Mouse (Mus musculus) urinary bladder, postnatal 10 days (tissue): ENCODE data around the gene Psmd14.

Experiments
- DNase-seq: peaks from one replicate; pipeline ENCODE4 v3.0.0; 2022; ENCODE audit warnings: low spot score

The Psmd14 gene

GRCm38 (mm10) chr2:61760044-61760443 lies 48.5 kb downstream of the Psmd14 start:
- no peak for DNase-seq

GRCm38 (mm10) chr2:61764470-61765105 lies 53.1 kb downstream of the Psmd14 start:
- DNase-seq, result no peak

GRCm38 (mm10) chr2:61765526-61765925 lies 54.0 kb downstream of the Psmd14 start:
- no peak for DNase-seq

DNA sequence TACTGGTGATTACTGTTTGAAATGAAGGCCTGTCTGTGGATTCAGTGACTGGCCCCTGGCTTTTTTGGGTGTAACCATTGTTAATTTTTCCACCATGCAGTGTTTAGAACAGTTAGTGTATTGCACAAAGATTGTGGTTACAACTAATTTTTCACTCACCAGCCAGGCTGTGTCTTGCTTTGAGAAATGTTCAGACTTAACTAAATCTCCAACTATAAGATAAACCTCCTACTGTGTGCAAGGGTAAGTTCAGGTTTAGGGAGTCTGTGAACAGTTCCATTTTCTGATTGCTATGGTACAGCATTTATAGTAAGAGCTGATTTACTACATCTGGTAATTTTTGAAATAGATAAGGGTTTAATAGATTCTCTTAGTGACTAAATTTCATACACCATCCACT lies 69.3 kb downstream of the Psmd14 start:
- no peak for DNase-seq

DNA sequence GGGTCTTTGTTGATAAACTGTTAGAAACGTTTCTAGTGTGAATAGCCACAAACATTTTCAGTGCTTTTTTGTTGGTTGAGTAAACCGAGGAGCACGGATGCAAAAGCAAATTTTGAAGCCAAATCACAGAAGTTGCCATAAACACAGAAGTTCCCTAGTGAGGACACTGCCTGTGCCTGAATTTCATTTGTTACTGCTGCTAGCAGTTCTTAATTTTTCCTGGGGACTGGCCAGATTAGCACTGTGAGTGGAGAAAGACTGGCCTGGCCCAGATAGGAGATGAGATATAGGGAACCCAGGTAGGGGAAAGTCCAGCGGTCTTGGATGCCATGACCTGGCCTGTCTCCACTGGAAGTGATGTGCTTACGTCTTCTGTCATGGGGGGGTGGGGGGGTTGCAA lies 83.5 kb downstream of the Psmd14 start:
- DNase-seq, result no peak

DNA sequence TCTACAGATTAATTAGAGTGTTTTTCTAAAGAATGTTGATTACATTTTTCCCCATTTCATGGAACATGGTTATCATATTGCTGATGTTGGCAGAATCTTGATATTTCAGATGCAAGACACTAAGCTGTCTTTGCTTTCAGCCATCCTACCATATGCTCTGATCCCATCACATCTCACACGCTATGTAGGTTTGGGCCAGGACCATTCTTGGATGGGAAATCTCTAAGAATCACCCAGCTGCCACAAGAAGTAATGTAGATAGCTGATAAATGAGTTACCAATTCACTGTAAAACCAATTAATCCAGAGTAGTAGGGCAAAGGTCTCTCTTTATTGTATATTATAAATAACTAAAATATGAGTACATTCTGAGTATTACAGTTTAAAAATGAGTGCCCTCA lies 86.6 kb downstream of the Psmd14 start:
- DNase-seq, result no peak

DNA sequence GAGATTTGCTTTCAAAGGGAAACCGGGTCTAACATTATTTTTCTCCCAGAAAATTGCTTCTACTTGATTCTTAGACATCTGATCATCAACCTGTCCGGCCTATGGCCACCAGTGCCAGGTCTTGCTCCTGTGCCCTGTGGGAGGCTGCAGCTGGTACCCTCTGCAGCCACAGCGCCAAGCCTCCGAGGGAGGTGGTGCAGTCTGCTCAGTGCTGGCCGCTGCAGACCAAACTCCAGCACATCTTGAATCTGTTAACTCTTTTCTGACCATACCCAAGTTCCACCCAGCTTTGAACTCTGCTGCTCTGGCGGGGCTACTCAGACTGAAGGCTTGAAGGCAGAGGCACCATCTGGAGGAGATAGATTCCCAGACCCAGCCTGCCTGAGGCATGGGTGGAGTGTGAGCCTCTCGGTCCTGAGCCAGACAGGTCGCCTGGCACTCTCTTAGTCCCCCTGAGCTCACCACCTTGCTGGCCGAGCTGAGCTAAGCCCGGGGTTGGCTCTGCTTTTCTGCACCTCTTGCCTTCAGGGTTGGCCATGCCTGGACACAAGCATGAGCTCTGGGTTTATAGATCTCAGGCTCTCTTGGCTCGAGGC lies 91.3 kb downstream of the Psmd14 start, which contains the start of gene Tbr1:
Gene Tbr1, plus strand, starts transcription at position 275 of the 596 bp plus-strand sequence.
- no peak for DNase-seq

- DNase-seq, result no peak
These were observed 92.2 kb downstream of the Psmd14 start for GRCm38 (mm10) chr2:61803443-61804367.

- DNase-seq, result no peak
These were observed 92.9 kb downstream of the Psmd14 start for GRCm38 (mm10) chr2:61804382-61804840.

DNA sequence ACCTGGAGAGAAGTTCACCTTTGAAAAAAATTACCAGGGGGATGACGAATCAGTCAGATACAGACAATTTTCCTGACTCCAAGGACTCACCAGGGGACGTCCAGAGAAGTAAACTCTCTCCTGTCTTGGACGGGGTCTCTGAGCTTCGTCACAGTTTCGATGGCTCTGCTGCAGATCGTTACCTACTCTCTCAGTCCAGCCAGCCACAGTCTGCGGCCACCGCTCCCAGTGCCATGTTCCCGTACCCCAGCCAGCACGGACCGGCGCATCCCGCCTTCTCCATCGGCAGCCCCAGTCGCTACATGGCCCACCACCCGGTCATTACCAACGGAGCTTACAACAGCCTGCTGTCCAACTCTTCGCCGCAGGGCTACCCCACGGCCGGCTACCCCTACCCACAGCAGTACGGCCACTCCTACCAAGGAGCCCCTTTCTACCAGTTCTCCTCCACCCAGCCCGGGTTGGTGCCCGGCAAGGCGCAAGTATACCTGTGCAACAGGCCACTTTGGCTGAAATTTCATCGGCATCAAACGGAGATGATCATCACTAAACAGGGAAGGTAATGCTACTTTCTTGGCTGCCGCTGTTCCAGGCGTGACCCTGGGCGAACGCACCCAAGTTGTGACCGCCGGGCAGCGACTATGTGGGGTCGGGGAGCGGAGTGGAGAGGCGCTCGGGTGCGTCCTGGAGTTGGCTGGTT lies 93.5 kb downstream of the Psmd14 start:
- no peak for DNase-seq

GRCm38 (mm10) chr2:61805541-61806345 lies 94.2 kb downstream of the Psmd14 start:
- no peak for DNase-seq

DNA sequence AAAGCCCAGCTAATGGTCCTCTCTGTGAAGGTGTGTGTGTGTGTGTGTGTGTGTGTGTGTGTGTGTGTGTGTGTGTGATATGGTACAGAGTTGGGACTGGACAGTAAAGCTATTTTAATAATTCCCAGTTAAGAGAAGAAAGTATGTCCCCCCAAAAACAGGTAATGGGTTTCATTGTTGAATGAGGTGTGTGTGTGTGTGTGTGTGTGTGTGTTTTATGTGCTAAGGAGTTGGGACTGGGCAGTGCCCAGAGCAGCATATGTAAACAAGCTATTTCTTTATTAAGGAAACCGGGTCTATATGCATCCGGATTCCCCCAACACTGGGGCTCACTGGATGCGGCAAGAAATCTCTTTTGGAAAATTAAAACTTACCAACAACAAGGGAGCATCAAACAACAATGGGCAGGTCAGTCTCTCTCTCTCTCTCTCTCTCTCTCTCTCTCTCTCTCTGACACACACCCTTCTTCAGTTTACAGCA lies 94.9 kb downstream of the Psmd14 start:
- no peak for DNase-seq

- no peak for DNase-seq
These were observed 95.7 kb downstream of the Psmd14 start for GRCm38 (mm10) chr2:61807151-61807550.

DNA sequence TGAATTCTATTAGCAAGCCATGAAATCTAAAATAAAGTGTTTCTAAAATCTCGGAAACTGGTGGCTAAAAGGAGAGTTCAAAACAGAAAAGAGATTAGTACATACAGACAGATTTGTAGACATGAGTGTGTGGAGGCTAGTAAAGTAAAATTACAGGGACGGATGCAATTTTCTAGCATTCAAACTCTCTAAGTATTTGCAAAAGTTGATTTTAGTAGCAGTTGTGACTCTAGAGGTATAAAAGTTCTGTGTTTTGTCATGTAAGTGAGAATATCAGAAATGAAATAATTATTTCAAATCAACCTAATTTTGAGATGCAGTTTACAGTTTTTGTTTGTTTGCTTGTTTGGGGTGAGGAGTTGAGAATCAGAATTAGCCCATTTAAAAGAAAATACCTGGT lies 96.3 kb downstream of the Psmd14 start:
- DNase-seq, result no peak

DNA sequence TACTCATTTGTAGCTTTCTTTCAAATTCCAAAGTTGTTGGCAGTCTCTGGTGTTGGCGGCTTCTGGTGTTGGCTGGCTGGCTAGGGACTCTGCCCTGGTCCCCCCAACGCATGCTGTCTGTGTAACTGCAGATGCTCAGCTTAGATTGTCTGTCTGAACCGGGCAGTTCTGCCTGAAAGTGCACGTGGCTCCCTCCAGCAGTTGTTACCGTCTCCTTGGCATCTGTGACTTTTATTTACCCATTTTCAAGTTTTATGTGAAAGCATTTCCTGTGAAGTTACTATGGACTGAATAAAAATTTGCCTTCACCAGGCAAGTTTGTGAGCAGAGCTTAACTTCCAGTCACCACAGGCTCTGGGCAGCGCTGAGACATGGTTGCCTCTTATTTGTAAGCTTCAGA lies 97.3 kb downstream of the Psmd14 start:
- no peak for DNase-seq

GRCm38 (mm10) chr2:61809381-61809780 lies 97.9 kb downstream of the Psmd14 start:
- no peak for DNase-seq

DNA sequence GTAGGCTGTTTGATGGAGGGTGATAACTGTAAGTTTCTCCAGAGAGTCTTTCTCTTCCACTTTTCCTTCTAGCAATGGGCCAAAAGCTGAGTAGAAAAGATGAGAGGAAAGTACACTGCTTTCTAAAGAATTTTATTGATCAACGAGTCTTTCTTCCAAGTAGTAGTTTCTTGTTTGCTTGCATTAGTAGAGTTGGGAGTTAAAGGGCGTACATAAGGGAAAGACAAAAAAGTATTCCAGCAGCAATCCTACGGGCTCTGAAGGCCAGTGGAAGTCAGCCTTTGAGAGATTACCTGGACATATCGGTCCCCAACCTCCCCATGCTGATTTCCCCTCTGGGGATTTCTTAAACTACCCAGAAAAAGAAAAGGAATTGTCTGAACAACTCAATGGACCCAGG lies 99.3 kb downstream of the Psmd14 start:
- DNase-seq, result no peak

- no peak for DNase-seq
These were observed 99.6 kb downstream of the Psmd14 start for GRCm38 (mm10) chr2:61811163-61811506.

- no peak for DNase-seq
These were observed 100.3 kb downstream of the Psmd14 start for GRCm38 (mm10) chr2:61811507-61812421.

GRCm38 (mm10) chr2:61812536-61812935 lies 101.0 kb downstream of the Psmd14 start:
- DNase-seq, result no peak
